Mouse (Mus musculus) small intestine, adult 2 months (tissue): ENCODE data around the gene Eml1. TPM values are rescaled to one million over a fixed set of nuclear protein-coding genes. Genes with fewer than 3 reads are reported as not detected.

Source experiments
- H3K27ac ChIP-seq: fragments of 200-500 bp; 2 replicates; pipeline ENCODE4 v1.5.1; 2012; ENCODE audit warnings: low read depth, low read length, control low read depth, inconsistent platforms; ENCODE audit not compliant: insufficient read depth
- H3K27me3 ChIP-seq: fragments of 200-500 bp; 2 replicates; pipeline ENCODE4 v1.6.1; 2012; ENCODE audit warnings: mild to moderate bottlenecking, moderate library complexity, low read length, inconsistent platforms; ENCODE audit not compliant: control insufficient read depth, insufficient read depth
- H3K36me3 ChIP-seq: fragments of 200-500 bp; 2 replicates; pipeline ENCODE4 v1.6.1; 2012; ENCODE audit warnings: mild to moderate bottlenecking, low read length, control low read depth, inconsistent platforms; ENCODE audit not compliant: control insufficient read depth, insufficient read depth
- H3K4me1 ChIP-seq: fragments of 200-500 bp; 2 replicates; pipeline ENCODE4 v1.6.1; 2012; ENCODE audit warnings: low read length, inconsistent platforms, mixed read lengths; ENCODE audit not compliant: control insufficient read depth, insufficient read depth, insufficient read length
- H3K4me3 ChIP-seq: fragments of 200-500 bp; 2 replicates; pipeline ENCODE4 v1.5.1; 2012; ENCODE audit warnings: low read depth, mild to moderate bottlenecking, control low read depth, inconsistent platforms, low read length, moderate library complexity
- CTCF ChIP-seq: fragments of 200-500 bp; IDR thresholded peaks from 2 replicates; pipeline ENCODE4 v1.5.1; 2012; ENCODE audit warnings: low read depth, mild to moderate bottlenecking, control low read depth, inconsistent platforms, low read length, moderate library complexity, mixed read lengths; ENCODE audit not compliant: insufficient replicate concordance, insufficient read length; ENCODE audit errors: extremely low read depth
- POLR2A ChIP-seq: fragments of 200-500 bp; IDR thresholded peaks from 2 replicates; pipeline ENCODE4 v1.6.1; 2012; ENCODE audit warnings: low read depth, mild to moderate bottlenecking, control low read depth, inconsistent platforms, low read length, moderate library complexity
- WGBS: fragments of 180-500 bp; shearing (Covaris S2); methylation state at CpG from one replicate; pipeline ENCODE4 v1.1.7; 2018; 5-methylcytosine and 5-hydroxymethylcytosine counted together
- polyA plus RNA-seq: library from polyadenylated mRNA; depleted of rRNA; stranded (reverse); fragments of >200 nt; gene quantifications from 2 replicates; pipeline ENCODE4 v1.2.3, GENCODE M21; 2012

The Eml1 gene
- polyA plus RNA-seq, 1 experiment = 10.1 TPM

- H3K4me3 ChIP-seq = no peak overlapping the region
- 0 out of 2 replicates have a peak overlapping the region, but pooled peaks have one; percentile 3 for H3K27ac ChIP-seq
- no peaks in the 10 kb centered on the region for H3K27me3 ChIP-seq
- TF ChIP-seq CTCF (no peak), POLR2A (no peak)
- H3K4me1 ChIP-seq = peaks cover 8% of the 10 kb centered on the region
- no peaks in the 10 kb centered on the region for H3K36me3 ChIP-seq
- 20% methylated on average over 4 of the region's 4 CpGs for WGBS
Measured at GRCm38 (mm10) chr12:108393082-108393481, 22.3 kb downstream of the Eml1 start.

DNA sequence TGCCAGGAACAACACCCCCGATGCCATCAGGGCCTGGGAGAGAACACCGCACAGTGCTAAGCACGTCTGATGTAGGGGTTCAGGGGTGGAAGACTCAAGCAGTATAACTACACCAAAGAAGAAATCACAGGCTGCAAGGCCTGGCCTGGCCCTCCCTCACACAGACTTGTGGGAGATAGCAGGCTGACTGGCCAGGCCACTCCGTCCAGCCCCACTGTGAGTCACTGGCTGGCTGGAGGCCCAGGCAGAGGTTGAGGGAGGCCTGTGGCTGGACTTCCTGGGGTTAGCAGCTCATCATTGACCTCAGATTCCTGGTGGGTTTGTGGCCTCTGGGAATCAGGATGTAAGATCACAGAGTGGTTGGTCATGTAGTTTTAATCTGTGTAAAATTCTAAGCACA, 22.9 kb downstream of the Eml1 start:
- peak overlapping the region; percentile 3; the same call in 1 of the 2 replicates for H3K27ac ChIP-seq
- H3K36me3 ChIP-seq = no peaks in the 10 kb centered on the region
- no peak overlapping the region for H3K4me3 ChIP-seq
- peaks cover 8% of the 10 kb centered on the region for H3K4me1 ChIP-seq
- H3K27me3 ChIP-seq = no peaks in the 10 kb centered on the region
- WGBS = 61% methylated on average over 4 of the region's 4 CpGs
- TF ChIP-seq POLR2A = no peak
- no peak for TF ChIP-seq CTCF

- TF ChIP-seq CTCF (no peak), POLR2A (no peak)
- Histone ChIP-seq H3K4me1 (peaks cover 8% of the 10 kb centered on the region), H3K27ac (no peak overlapping the region), H3K36me3 (no peaks in the 10 kb centered on the region), H3K27me3 (no peaks in the 10 kb centered on the region), H3K4me3 (no peak overlapping the region)
- WGBS = 86% methylated on average over 17 of the region's 17 CpGs
Measured at GRCm38 (mm10) chr12:108394534-108395284, 24.0 kb downstream of the Eml1 start.

DNA sequence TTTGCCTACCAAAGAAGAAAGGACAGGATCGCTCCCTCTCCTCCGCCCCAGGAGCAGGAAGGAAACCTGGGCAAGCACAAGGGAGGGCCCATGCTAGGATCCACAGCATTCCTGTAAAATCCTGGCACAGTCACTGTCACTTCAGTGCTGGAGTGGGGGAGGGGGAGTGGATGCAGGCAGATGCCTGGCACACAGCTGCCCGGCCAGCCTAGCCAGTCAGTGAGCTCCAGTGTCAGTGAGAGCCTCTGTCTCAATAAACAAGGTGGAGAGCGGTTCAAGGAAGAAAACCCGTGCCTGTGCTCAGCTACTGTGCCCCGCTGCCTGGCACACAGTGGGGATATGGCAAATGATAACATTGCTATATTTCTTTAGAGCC, 24.5 kb downstream of the Eml1 start:
- no peak overlapping the region for H3K4me3 ChIP-seq
- H3K27ac ChIP-seq = no peak overlapping the region
- TF ChIP-seq POLR2A (no peak), CTCF (no peak)
- H3K4me1 ChIP-seq = peaks cover 8% of the 10 kb centered on the region
- no peaks in the 10 kb centered on the region for H3K36me3 ChIP-seq
- H3K27me3 ChIP-seq = no peaks in the 10 kb centered on the region
- 77% methylated on average over 6 of the region's 6 CpGs for WGBS

DNA sequence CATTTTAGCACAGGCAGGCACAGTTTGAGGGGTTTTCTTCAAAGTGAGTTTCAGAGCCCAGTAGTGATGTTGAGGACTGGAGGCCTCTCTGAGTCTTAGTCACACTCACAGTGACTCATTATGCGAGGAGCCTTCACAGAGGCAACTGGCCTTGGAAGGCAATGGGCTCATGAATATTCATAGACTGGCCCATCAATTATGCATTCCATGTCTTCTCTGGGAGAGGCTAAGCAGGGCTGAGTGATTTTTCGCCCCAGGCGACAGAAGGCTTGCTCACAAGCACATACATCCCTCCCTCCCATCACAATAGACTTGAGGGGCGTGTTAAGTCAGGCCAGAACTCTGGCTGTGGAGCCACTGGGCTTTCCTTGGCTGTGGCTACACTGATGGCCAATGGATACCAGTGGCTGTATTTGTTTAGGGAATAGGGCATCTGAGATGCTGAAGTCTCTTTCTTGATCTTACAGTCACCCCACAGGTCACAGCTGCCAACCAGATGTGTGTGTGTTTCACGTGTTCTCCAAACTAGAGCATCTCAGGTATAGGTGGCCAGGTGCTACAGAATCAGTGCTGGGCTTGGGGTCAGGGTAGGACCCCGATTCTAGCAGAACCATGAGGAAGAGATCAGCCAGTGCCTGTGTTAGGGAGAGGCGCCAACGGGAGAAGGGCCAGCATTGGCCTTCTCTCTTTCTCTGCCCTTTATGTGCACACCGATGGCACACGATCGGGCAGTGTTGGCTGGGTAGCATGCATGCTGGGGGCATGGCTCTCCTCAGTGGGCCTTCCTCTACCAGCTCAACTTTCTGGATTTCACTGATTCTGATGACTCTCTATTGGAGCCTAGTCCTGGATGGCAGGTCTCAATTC, 25.6 kb downstream of the Eml1 start:
- H3K4me3 ChIP-seq = no peak overlapping the region
- TF ChIP-seq CTCF (no peak), POLR2A (no peak)
- WGBS = 91% methylated on average over 11 of the region's 11 CpGs
- no peak overlapping the region for H3K27ac ChIP-seq
- H3K4me1 ChIP-seq = peaks cover 8% of the 10 kb centered on the region
- H3K27me3 ChIP-seq = no peaks in the 10 kb centered on the region
- H3K36me3 ChIP-seq = no peaks in the 10 kb centered on the region

- Histone ChIP-seq H3K27ac (no peak overlapping the region), H3K4me3 (no peak overlapping the region), H3K36me3 (no peaks in the 10 kb centered on the region), H3K27me3 (no peaks in the 10 kb centered on the region), H3K4me1 (no peaks in the 10 kb centered on the region; the same call in 1 of the 2 replicates)
- WGBS = 79% methylated on average over 7 of the region's 7 CpGs
- TF ChIP-seq CTCF = no peak
- no peak for TF ChIP-seq POLR2A
Measured at GRCm38 (mm10) chr12:108398681-108399080, 27.9 kb downstream of the Eml1 start.

- no peak for TF ChIP-seq CTCF
- no peak for TF ChIP-seq POLR2A
- no peak overlapping the region for H3K4me3 ChIP-seq
- no peaks in the 10 kb centered on the region for H3K4me1 ChIP-seq
- WGBS = 92% methylated on average over 8 of the region's 8 CpGs
- H3K36me3 ChIP-seq = no peaks in the 10 kb centered on the region
- no peaks in the 10 kb centered on the region; the same call in 1 of the 2 replicates for H3K27me3 ChIP-seq
- H3K27ac ChIP-seq = no peak overlapping the region
Measured at GRCm38 (mm10) chr12:108399191-108399590, 28.4 kb downstream of the Eml1 start.
